Mouse (Mus musculus): ENCODE measurements around the gene Oxct2a.
"Not testable (repeated sequence)": the region's sequence is repeated elsewhere in the genome, so short reads cannot be mapped to it uniquely, and the experiment has no call there.

Oxct2a gene

GRCm38 (mm10) chr4:123308292-123308691 lies 15.1 kb downstream of the Oxct2a start:
- DNase-seq: no peak

- DNase-seq: no peak
These were observed 16.4 kb downstream of the Oxct2a start for GRCm38 (mm10) chr4:123306999-123307398.

GRCm38 (mm10) chr4:123305789-123306188 lies 17.6 kb downstream of the Oxct2a start:
- peak; percentile 63 for DNase-seq

GRCm38 (mm10) chr4:123298980-123299670 lies 24.3 kb downstream of the Oxct2a start:
- peak; percentile 28 for DNase-seq

- DNase-seq: peak; percentile 67
These were observed 25.2 kb downstream of the Oxct2a start for GRCm38 (mm10) chr4:123298226-123298625.

GRCm38 (mm10) chr4:123297195-123297960 lies 26.1 kb downstream of the Oxct2a start:
- DNase-seq: no peak

GRCm38 (mm10) chr4:123296148-123296534 lies 27.3 kb downstream of the Oxct2a start:
- no peak for DNase-seq

- peak; percentile 21 for DNase-seq
These were observed 27.8 kb downstream of the Oxct2a start for GRCm38 (mm10) chr4:123295516-123296147.

GRCm38 (mm10) chr4:123295026-123295425 lies 28.4 kb downstream of the Oxct2a start:
- DNase-seq: not testable (repeated sequence)

GRCm38 (mm10) chr4:123293661-123294443 lies 29.6 kb downstream of the Oxct2a start:
- DNase-seq: no peak

- DNase-seq: no peak
These were observed 30.4 kb downstream of the Oxct2a start for GRCm38 (mm10) chr4:123292989-123293388.

- no peak for DNase-seq
These were observed 31.0 kb downstream of the Oxct2a start for GRCm38 (mm10) chr4:123292390-123292789.

- DNase-seq: no peak
These were observed 34.4 kb downstream of the Oxct2a start for GRCm38 (mm10) chr4:123289038-123289437.

- no peak for DNase-seq
These were observed 36.6 kb downstream of the Oxct2a start for GRCm38 (mm10) chr4:123286790-123287189.

GRCm38 (mm10) chr4:123284731-123285624 lies 38.5 kb downstream of the Oxct2a start:
- no peak for DNase-seq

- peak; percentile 30 for DNase-seq
These were observed 39.8 kb downstream of the Oxct2a start for GRCm38 (mm10) chr4:123283675-123284064.

- DNase-seq: peak; percentile 36
These were observed 40.3 kb downstream of the Oxct2a start for GRCm38 (mm10) chr4:123282915-123283674.

GRCm38 (mm10) chr4:123282500-123282899 lies 40.9 kb downstream of the Oxct2a start:
- DNase-seq: peak; percentile 92

- DNase-seq: no peak
These were observed 43.3 kb downstream of the Oxct2a start for GRCm38 (mm10) chr4:123280117-123280516.

Data from lung, postnatal 10 days (tissue).